ENCODE assay signal across 16 mouse cellular contexts in genomic region chr11:117543191-117543590, GRCm38 (mm10). TPM values are rescaled to one million over a fixed set of nuclear protein-coding genes. Genes with fewer than 3 reads are reported as not detected.
DNase-seq lines count a peak whose midpoint lies in the region; ATAC-seq lines count a peak whose summit lies in the region.
"Had no signal": no experiment of that assay in that cellular context is flagged by ENCODE, and none has a peak within 500 bp of the region (broad histone marks: within the 10 kb centered on the region; RNA-seq: fewer than 3 reads in every experiment).

No protein-coding gene starts in this region.

- H3K9me3 ChIP-seq in lung, embryonic 15.5 days, result no peaks in the 10 kb centered on the region
- H3K9me3 ChIP-seq in hindbrain, embryonic 13.5 days, result no peaks in the 10 kb centered on the region
- H3K9me3 ChIP-seq: limb, embryonic 13.5 days; neural tube, embryonic 13.5 days had no signal

- no peak overlapping the region for H3K4me3 ChIP-seq in lung, embryonic 15.5 days
- no peak overlapping the region for H3K4me3 ChIP-seq in hindbrain, embryonic 13.5 days
- H3K4me3 ChIP-seq: limb, embryonic 13.5 days; neural tube, embryonic 13.5 days had no signal

- H3K4me2 ChIP-seq in lung, embryonic 15.5 days, result no peak overlapping the region
- H3K4me2 ChIP-seq in hindbrain, embryonic 13.5 days, result no peak overlapping the region
- H3K4me2 ChIP-seq: limb, embryonic 13.5 days; neural tube, embryonic 13.5 days had no signal

- no peak for DNase-seq in lung, postnatal 25 days (ENCODE audit: low spot score)
- DNase-seq in cerebellum, adult 9-10 months, result peak; percentile 83
- DNase-seq in layer of hippocampus, adult 9-10 months (ENCODE audit: low spot score), result no peak
- DNase-seq in urinary bladder, postnatal 36 days (ENCODE audit: low spot score in 2 of 2), result no peak
- no peak for DNase-seq in left cerebral cortex, postnatal 25 days (ENCODE audit: low spot score in 2 of 2)
- DNase-seq: kidney, adult 9 months; lung, adult 18-20 months had no signal

- intact Hi-C loops in left cerebral cortex, postnatal 25 days (cut with DNase I), result no loop called here

- peaks cover 6% of the 10 kb centered on the region for H3K4me1 ChIP-seq in lung, embryonic 15.5 days
- peaks cover 41% of the 10 kb centered on the region for H3K4me1 ChIP-seq in hindbrain, embryonic 13.5 days (replicated peaks)

- 0 out of 2 replicates have a peak overlapping the region, but pooled peaks have one; percentile 25 for H3K27ac ChIP-seq in lung, embryonic 15.5 days
- peak overlapping the region; percentile 66 for H3K27ac ChIP-seq in hindbrain, embryonic 13.5 days
- H3K27ac ChIP-seq: limb, embryonic 13.5 days; neural tube, embryonic 13.5 days had no signal

- WGBS in lung, embryonic 15.5 days, result 40% methylated on average over 6 of the region's 6 CpGs
- 49% methylated on average over 6 of the region's 6 CpGs for WGBS in hindbrain, embryonic 13.5 days

- H3K27me3 ChIP-seq in lung, embryonic 15.5 days, result no peaks in the 10 kb centered on the region
- H3K27me3 ChIP-seq in hindbrain, embryonic 13.5 days, result peaks cover 4% of the 10 kb centered on the region; the same call in 1 of the 2 replicates

- no peaks in the 10 kb centered on the region for H3K36me3 ChIP-seq in lung, embryonic 15.5 days
- no peaks in the 10 kb centered on the region for H3K36me3 ChIP-seq in hindbrain, embryonic 13.5 days
- H3K36me3 ChIP-seq: limb, embryonic 13.5 days; neural tube, embryonic 13.5 days had no signal

- no peak overlapping the region for H3K9ac ChIP-seq in lung, embryonic 15.5 days
- no peak overlapping the region for H3K9ac ChIP-seq in hindbrain, embryonic 13.5 days
- H3K9ac ChIP-seq: limb, embryonic 13.5 days; neural tube, embryonic 13.5 days had no signal

- no peak for ATAC-seq in lung, embryonic 15.5 days (ENCODE audit: borderline replicate concordance, extremely low read depth, low FRiP score, low TSS enrichment)
- no peak for ATAC-seq in hindbrain, embryonic 13.5 days (ENCODE audit: low FRiP score)

RNA-seq across cellular contexts. Expression of gene Gm11733, which starts 59.0 kb away (rescaled TPM):
- 0.06 TPM in 1 of 2 replicates, not detected in the other for polyA plus RNA-seq in lung, embryonic 15.5 days (2015; fragmentation: Nextera tagmentation; extraction: Ambion mirVana)
- not detected in 2 replicates for polyA plus RNA-seq in hindbrain, embryonic 13.5 days (2015; fragmentation: Nextera tagmentation; extraction: Ambion mirVana)
- not detected for total RNA-seq in left cerebral cortex, postnatal 25 days (2021)
- total RNA-seq: heart, adult 18-20 months; hematopoietic stem cell, adult 5-6 weeks; layer of hippocampus, postnatal 10 days; megakaryocyte-erythroid progenitor cell, adult 5-6 weeks had no signal
- polyA plus RNA-seq: limb, embryonic 13.5 days; neural tube, embryonic 13.5 days; stomach, embryonic 14.5 days had no signal
